Mouse (Mus musculus): Measurements from ENCODE around the gene Gabrb3.

DNA sequence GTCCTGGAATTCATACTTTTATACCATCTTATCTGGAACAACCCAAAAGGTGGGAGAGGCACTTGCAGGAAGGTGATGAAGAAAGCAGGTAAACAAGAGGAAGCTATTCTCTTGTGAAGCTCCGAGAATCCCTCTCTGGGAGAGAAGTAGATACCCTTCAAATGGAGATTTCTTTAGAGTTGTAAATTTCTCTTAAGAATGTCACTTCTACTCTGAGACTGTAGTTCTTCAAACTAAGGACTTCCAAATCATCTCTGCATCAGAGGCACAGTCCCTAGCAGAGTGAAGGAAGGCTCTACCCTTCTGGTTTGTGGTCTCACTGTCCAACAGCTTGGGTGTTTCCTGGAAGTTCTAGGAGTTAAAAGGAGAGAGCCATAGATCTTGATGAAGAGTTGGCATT is 221.3 kb downstream of the Gabrb3 start:
- TF ChIP-seq POLR2A (IDR thresholded peaks at IDR 0.05; ENCODE audit: borderline replicate concordance, extremely low read depth, insufficient read depth, insufficient read length, poor library complexity, severe bottlenecking) (no peak), CTCF (IDR thresholded peaks at IDR 0.05; ENCODE audit: borderline replicate concordance, extremely low read depth, insufficient read depth, insufficient read length) (no peak)
